Mouse (Mus musculus): Measurements from ENCODE around the gene Il2rb.

The Il2rb gene

DNA sequence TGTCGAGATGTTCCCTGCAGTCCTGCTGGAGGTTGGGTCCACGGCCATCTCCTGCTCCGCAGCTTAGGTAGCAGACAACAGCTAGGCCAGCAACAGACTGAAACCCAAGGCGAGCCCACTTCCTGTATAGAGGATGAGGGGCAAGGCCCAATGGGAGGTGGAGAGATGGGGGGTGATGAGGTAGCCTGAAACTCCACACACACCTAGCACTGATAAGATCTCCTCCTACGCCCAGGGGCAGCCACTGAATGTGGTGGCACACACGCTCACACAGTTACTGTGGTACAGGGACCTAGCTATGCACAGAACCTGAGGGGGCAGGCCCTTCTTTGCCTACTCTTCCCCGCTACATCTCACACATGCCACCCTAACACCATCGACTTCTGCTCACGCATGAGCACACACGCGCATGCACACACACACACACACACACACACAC is at the start of gene Il2rb:
Il2rb (minus strand) TSS at position 304 of the 439 bp plus-strand sequence.
- DNase-seq (ENCODE audit: low read depth), result no peak

DNA sequence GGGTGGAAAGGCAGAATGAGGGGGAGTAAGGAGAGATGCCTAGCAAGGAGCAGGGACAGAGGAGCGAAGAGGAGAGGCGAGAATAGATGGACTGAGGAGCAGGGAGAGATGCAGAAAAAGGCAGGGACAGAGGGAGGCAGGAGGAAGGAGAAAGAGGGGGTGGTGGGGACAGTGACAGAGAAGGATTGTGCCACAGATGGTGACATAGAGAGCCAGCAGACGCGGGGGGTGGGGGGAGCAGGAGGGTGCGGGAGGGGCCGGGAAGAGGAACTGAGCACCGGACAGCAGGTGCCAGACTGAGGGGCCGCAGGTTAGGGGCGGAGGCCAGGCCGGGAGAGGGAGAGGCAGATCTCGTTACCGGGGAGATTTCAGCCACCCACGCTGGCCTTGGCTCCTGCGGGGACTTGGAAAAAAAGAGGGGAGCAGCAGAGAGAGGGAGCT is 49.5 kb upstream of the Il2rb start, which contains the start of gene Sstr3:
Sstr3 (minus strand) TSS at position 125 of the 441 bp plus-strand sequence.
- DNase-seq (ENCODE audit: low read depth), result no peak

GRCm38 (mm10) chr15:78544041-78544440 is 49.0 kb upstream of the Il2rb start:
- DNase-seq (ENCODE audit: low read depth), result no peak

- DNase-seq (ENCODE audit: low read depth), result no peak
Measured at GRCm38 (mm10) chr15:78542767-78543303, 47.8 kb upstream of the Il2rb start.

- DNase-seq (ENCODE audit: low read depth), result no peak
Measured at GRCm38 (mm10) chr15:78542098-78542766, 47.2 kb upstream of the Il2rb start.

- no peak for DNase-seq (ENCODE audit: low read depth)
Measured at GRCm38 (mm10) chr15:78541606-78542005, 46.5 kb upstream of the Il2rb start.

- no peak for DNase-seq (ENCODE audit: low read depth)
Measured at GRCm38 (mm10) chr15:78541036-78541435, 46.0 kb upstream of the Il2rb start.

GRCm38 (mm10) chr15:78535723-78536421 is 40.8 kb upstream of the Il2rb start:
- no peak for DNase-seq (ENCODE audit: low read depth)

DNA sequence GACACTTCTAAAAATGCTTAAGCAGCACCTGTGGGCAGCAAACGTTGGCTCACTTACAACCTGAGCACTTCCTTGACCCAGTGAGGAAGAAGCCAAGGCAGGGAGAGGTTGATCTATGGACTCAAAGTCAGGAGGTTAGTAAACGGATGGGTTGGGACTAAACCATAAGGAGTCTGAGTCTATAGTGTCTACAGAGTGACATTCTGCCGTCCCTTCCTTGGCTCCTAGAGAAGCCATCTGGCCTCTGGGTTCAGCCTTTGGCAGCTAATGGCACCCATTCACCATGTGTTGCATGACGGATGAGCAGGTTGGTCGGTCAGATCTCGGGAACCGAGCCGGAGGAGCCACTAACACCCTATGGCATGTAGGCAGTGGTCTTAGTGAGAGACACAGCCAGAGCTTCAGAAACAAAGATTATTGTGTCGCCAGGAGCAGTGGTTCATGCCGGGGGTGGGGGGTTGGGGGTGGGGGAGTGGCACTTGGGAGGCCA is 38.3 kb upstream of the Il2rb start:
- no peak for DNase-seq (ENCODE audit: low read depth)

- DNase-seq (ENCODE audit: low read depth), result no peak
Measured at GRCm38 (mm10) chr15:78532566-78533345, 37.7 kb upstream of the Il2rb start.

DNA sequence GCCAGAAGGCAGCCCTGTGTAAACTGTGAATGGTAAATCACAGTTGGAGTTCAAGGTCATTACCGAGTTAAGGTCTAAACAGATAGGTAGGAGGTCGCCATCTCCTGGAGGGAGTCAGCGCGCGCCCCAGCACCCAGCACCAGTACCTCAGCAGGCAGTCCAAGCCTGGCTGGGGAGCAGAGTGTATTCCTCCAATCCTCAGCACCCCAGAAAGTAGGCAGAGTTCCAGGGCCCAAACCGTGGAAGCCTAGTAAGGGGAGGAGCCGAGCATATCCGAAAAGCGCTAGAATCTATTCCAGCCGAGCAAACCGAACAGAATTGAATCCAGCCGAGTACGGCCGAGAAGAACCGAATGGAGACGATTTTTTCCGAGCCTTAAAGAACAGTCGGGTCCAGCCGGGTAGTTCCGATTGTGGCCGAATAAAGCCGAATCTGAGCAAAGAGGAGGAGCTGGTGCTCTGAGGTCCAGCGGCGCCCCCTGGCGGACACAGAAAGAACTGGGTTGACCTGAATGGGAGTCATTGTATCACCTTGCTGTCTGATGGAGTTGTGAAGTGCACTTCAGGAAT is 36.9 kb upstream of the Il2rb start:
- DNase-seq (ENCODE audit: low read depth), result peak; percentile 85

DNA sequence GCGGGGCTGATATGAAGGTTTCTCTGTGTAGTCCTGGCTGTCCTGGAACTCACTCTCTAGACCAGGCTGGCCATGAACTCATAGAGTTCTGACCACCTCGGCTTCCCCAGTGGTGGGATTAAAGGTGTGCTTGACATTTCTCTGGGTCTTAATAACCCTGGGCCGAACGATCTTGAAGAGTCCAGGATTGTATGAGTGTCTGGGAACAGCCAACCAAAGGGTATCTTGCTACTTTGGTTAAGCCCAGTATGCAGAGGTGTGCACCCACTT is 36.3 kb upstream of the Il2rb start:
- no peak for DNase-seq (ENCODE audit: low read depth)

GRCm38 (mm10) chr15:78530671-78531450 is 35.8 kb upstream of the Il2rb start, which contains the start of gene C1qtnf6:
C1qtnf6 (minus strand) TSS chr15:78531416.
- no peak for DNase-seq (ENCODE audit: low read depth)

DNA sequence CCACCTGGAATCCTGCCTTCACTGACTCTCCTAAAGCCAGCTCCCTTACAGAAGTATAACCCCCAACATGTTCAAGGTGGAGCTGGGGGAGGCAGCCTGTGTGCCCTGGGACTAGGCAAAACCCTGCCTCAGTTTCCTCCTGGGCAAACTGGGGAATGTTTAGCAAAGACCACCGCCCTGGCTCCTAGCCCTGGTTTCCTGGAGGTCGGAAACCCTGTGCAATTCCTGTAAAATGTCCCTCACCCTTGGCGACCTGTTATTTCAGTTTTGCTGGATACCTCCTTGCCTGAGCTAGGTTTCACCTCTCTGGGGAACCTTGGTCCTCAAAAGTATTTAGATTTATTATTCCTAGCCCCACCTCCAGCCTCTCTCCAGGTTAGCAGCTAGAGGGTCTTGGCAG is 35.1 kb upstream of the Il2rb start:
- no peak for DNase-seq (ENCODE audit: low read depth)

- no peak for DNase-seq (ENCODE audit: low read depth)
Measured at GRCm38 (mm10) chr15:78529428-78529990, 34.4 kb upstream of the Il2rb start.

DNA sequence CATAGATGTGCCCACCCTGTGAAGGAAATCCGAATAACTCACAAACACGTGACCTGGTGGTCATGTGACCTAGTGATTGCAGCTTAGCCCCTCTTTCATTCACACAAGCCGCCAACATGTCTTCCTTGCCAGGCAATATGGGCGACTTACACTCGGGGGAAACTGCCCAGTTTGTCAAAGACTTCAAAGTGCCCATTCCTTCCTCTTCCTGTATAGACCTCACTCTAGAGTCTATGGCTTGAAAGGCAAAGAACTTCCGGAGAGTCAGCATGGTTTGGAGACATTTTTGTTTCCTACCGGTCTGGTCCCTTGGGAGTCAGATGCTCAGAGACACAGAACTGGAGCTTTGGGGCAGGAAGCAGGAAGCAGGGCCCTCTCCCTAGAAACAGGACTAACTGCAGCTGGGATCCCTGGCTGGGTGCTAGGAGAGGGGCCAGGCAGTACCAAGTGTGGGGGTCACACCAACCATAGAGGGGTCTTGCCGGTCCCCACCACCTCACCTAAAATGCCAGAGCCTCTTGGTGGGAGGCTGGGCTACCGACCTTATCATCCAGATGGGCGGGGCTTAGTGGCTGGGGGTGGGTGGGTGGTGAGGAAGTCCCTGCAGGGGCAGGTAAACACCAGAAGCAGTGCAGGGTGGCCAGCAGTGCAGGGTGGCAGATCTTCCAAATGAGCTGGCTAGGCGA is 33.8 kb upstream of the Il2rb start:
- no peak for DNase-seq (ENCODE audit: low read depth)

GRCm38 (mm10) chr15:78527973-78528372 is 32.9 kb upstream of the Il2rb start:
- DNase-seq (ENCODE audit: low read depth), result no peak

DNA sequence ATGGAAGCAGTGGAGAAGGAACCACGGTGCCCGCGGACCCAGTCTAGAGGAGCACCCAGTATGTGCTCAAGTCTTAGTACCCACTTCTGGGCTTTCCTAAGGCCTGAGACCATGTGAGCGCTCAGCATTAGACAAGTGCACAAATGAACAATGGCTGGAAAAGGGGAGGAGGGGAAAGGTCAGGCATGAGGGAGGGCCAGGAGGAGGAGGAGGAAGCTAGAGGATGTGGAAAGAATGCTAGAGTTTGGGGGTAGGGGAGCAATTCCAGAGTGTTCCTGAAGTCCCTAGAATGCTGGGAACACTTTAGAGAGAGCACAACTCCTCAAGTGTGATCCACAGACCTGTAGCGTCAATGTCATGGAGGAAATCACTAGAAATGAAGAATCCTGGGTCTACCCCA is 29.1 kb upstream of the Il2rb start:
- DNase-seq (ENCODE audit: low read depth), result no peak

DNA sequence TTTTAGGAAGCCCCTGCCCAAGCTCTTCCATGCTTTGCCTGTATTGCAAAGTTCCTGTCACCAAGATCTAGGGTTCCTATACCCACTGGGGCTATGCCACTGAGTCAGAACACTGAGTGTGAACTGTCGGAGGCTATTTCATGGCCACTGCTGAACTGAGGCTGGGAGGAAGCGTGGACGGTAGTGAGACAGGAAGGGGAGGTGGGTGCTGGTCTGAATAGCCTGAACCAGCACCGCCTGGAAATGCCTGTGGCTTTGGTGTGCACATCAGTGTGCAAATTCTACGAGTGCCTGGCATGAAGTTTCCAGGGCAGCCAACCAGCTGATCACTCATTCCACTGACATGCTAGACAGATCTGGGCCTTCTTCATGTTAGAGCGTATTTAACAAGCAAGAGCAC is 26.8 kb upstream of the Il2rb start:
- DNase-seq (ENCODE audit: low read depth), result no peak

- DNase-seq (ENCODE audit: low read depth), result no peak
Measured at GRCm38 (mm10) chr15:78521331-78521730, 26.3 kb upstream of the Il2rb start.

All from c-Kit-positive CD71-positive TER-119-negative erythroid progenitor cells, embryonic 14.5 days (primary cell).